ENCODE assay signal across 29 mouse cellular contexts in the genomic region with DNA sequence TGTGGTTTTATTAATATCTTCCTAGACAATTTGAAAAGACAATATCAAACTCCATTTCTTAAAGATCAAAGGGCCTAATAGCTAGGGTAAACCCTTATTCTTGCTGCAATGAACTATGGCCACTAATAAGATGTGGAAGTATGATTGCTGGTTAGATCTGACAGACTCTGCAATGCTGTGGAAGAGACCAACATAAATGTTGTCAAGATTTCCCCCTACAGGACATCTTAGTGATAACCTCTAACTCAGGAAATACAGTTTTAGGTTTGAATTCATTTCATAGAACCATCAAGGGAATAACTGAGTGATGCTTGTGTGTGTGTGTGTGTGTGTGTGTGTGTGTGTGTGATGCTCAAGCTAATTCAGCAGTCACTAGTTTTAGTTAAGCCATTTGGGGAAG. TPM values are rescaled to one million over a fixed set of nuclear protein-coding genes. Genes with fewer than 3 reads are reported as not detected.
DNase-seq lines count a peak whose midpoint lies in the region; ATAC-seq and TF ChIP-seq lines count a peak whose summit lies in the region.
"Had no signal": no experiment of that assay in that cellular context is flagged by ENCODE, and none has a peak within 500 bp of the region (broad histone marks: within the 10 kb centered on the region; RNA-seq: fewer than 3 reads in every experiment).

No protein-coding gene starts in this region.

- no peak overlapping the region for H3K27ac ChIP-seq in hindbrain, postnatal 0 days
- no peak overlapping the region for H3K27ac ChIP-seq in hindbrain, embryonic 13.5 days
- no peak overlapping the region for H3K27ac ChIP-seq in lung, postnatal 0 days (ENCODE audit: low read length)
- no peak overlapping the region for H3K27ac ChIP-seq in MEL (ENCODE audit: control insufficient read depth, low read depth, low read length)
- H3K27ac ChIP-seq in stomach, postnatal 0 days (replicated peaks), result no peak overlapping the region
- H3K27ac ChIP-seq: forebrain, embryonic 15.5 days; hindbrain, embryonic 14.5 days; limb, embryonic 12.5 days; liver, embryonic 13.5 days had no signal

- no peak overlapping the region for H3K4me2 ChIP-seq in hindbrain, postnatal 0 days (ENCODE audit: low read depth, low read length)
- H3K4me2 ChIP-seq in hindbrain, embryonic 13.5 days, result no peak overlapping the region
- H3K4me2 ChIP-seq in lung, postnatal 0 days (replicated peaks; ENCODE audit: low read depth, low read length), result no peak overlapping the region
- H3K4me2 ChIP-seq in stomach, postnatal 0 days (replicated peaks; ENCODE audit: low read depth), result no peak overlapping the region
- H3K4me2 ChIP-seq: forebrain, embryonic 15.5 days; hindbrain, embryonic 14.5 days; limb, embryonic 12.5 days; liver, embryonic 13.5 days had no signal

- H3K9ac ChIP-seq in hindbrain, postnatal 0 days (replicated peaks; ENCODE audit: low read length), result no peak overlapping the region
- no peak overlapping the region for H3K9ac ChIP-seq in hindbrain, embryonic 13.5 days
- no peak overlapping the region for H3K9ac ChIP-seq in lung, postnatal 0 days (replicated peaks; ENCODE audit: low read depth)
- no peak overlapping the region for H3K9ac ChIP-seq in MEL (ENCODE audit: control insufficient read depth, low read depth, low read length, poor library complexity, severe bottlenecking)
- H3K9ac ChIP-seq in stomach, postnatal 0 days (ENCODE audit: low read length), result no peak overlapping the region
- H3K9ac ChIP-seq: forebrain, embryonic 15.5 days; hindbrain, embryonic 14.5 days; limb, embryonic 12.5 days; liver, embryonic 13.5 days had no signal

- no peak for TF ChIP-seq POLR2A in MEL (IDR thresholded peaks at IDR 0.05; ENCODE audit: control insufficient read depth in 1 of 2, insufficient read depth in 1 of 2, low read depth in 1 of 2, low read length in 2 of 2, poor library complexity in 1 of 2)

- peak; percentile 10 for DNase-seq in hindbrain, postnatal 0 days (ENCODE audit: low spot score)
- DNase-seq in lung, postnatal 0 days (ENCODE audit: low spot score), result peak; percentile 11
- DNase-seq in lung, postnatal 10 days, result no peak
- DNase-seq in MEL (ENCODE audit: low read depth, low spot score), result peak; percentile 4
- no peak for DNase-seq in stomach, postnatal 0 days (ENCODE audit: low spot score)
- DNase-seq in adrenal gland, adult (ENCODE audit: inconsistent age in 2 of 2, low spot score in 1 of 2), result no peak
- DNase-seq: cerebellum, adult 9-10 months; gastrocnemius, postnatal 36 days; kidney, adult 11 months; kidney, postnatal 14 days; liver, embryonic 13.5 days; right cerebral cortex, postnatal 4 days; thymus, postnatal 14 days had no signal

- no peaks in the 10 kb centered on the region for H3K79me2 ChIP-seq in MEL (ENCODE audit: control insufficient read depth, insufficient read depth, low read length, poor library complexity)

- no peaks in the 10 kb centered on the region for H3K27me3 ChIP-seq in hindbrain, postnatal 0 days (ENCODE audit: insufficient read depth, low read length)
- no peaks in the 10 kb centered on the region for H3K27me3 ChIP-seq in hindbrain, embryonic 13.5 days
- H3K27me3 ChIP-seq in lung, postnatal 0 days (replicated peaks; ENCODE audit: insufficient read depth, low read length), result no peaks in the 10 kb centered on the region
- no peaks in the 10 kb centered on the region for H3K27me3 ChIP-seq in MEL (ENCODE audit: control insufficient read depth in 1 of 2, insufficient read depth in 2 of 2, low read length in 2 of 2)
- no peaks in the 10 kb centered on the region for H3K27me3 ChIP-seq in stomach, postnatal 0 days (ENCODE audit: control insufficient read depth, insufficient read depth, low read length)
- H3K27me3 ChIP-seq: forebrain, embryonic 15.5 days; limb, embryonic 12.5 days; liver, embryonic 13.5 days had no signal

- H3K36me3 ChIP-seq in hindbrain, postnatal 0 days (ENCODE audit: insufficient read depth, low read length), result no peaks in the 10 kb centered on the region
- no peaks in the 10 kb centered on the region for H3K36me3 ChIP-seq in hindbrain, embryonic 13.5 days
- H3K36me3 ChIP-seq in lung, postnatal 0 days (ENCODE audit: insufficient read depth, low read length), result no peaks in the 10 kb centered on the region
- no peaks in the 10 kb centered on the region for H3K36me3 ChIP-seq in MEL (ENCODE audit: control insufficient read depth in 1 of 2, insufficient read depth in 2 of 2, low read length in 2 of 2)
- no peaks in the 10 kb centered on the region for H3K36me3 ChIP-seq in stomach, postnatal 0 days (ENCODE audit: control insufficient read depth, insufficient read depth, low read length)
- H3K36me3 ChIP-seq: forebrain, embryonic 15.5 days; G1E; limb, embryonic 12.5 days; liver, embryonic 13.5 days had no signal

- no peak; the same call in none of the 2 replicates for TF ChIP-seq RAD21 in MEL (IDR thresholded peaks at IDR 0.05; ENCODE audit: low read depth, low read length)

- no peaks in the 10 kb centered on the region for H3K9me3 ChIP-seq in hindbrain, postnatal 0 days (ENCODE audit: low read length)
- H3K9me3 ChIP-seq in hindbrain, embryonic 13.5 days, result no peaks in the 10 kb centered on the region
- H3K9me3 ChIP-seq in lung, postnatal 0 days (ENCODE audit: low read length), result no peaks in the 10 kb centered on the region
- no peaks in the 10 kb centered on the region for H3K9me3 ChIP-seq in MEL (replicated peaks; ENCODE audit: insufficient read depth, low read length)
- H3K9me3 ChIP-seq in stomach, postnatal 0 days (ENCODE audit: control insufficient read depth, low read length), result no peaks in the 10 kb centered on the region
- H3K9me3 ChIP-seq: forebrain, embryonic 15.5 days; G1E; limb, embryonic 12.5 days; liver, embryonic 13.5 days; megakaryocyte, embryonic 14.5 days had no signal

- H3K4me3 ChIP-seq in hindbrain, postnatal 0 days (ENCODE audit: low read length), result no peak overlapping the region
- no peak overlapping the region for H3K4me3 ChIP-seq in hindbrain, embryonic 13.5 days
- no peak overlapping the region for H3K4me3 ChIP-seq in lung, postnatal 0 days (ENCODE audit: low read depth, low read length)
- H3K4me3 ChIP-seq in MEL (ENCODE audit: control insufficient read depth in 1 of 2, insufficient read depth in 1 of 2, low read depth in 2 of 2, low read length in 2 of 2), result no peak overlapping the region
- no peak overlapping the region for H3K4me3 ChIP-seq in stomach, postnatal 0 days (ENCODE audit: low read depth, low read length)
- H3K4me3 ChIP-seq: forebrain, embryonic 15.5 days; limb, embryonic 12.5 days; liver, embryonic 13.5 days; megakaryocyte, embryonic 14.5 days had no signal

- peak; percentile 43 for TF ChIP-seq CTCF in hindbrain, postnatal 0 days (IDR thresholded peaks at IDR 0.05; ENCODE audit: low read depth)
- peak; percentile 34 for TF ChIP-seq CTCF in lung, postnatal 0 days (IDR thresholded peaks at IDR 0.05)
- TF ChIP-seq CTCF in MEL (IDR thresholded peaks at IDR 0.05 in 2 of 3, conservative IDR thresholded peaks at IDR 0.05 in 1 of 3; ENCODE audit: control insufficient read depth in 1 of 3, insufficient read depth in 1 of 3, low read depth in 2 of 3, low read length in 3 of 3, poor library complexity in 1 of 3, severe bottlenecking in 1 of 3), result no peak; a peak in 1 of 6 replicates
- peak; percentile 27 for TF ChIP-seq CTCF in stomach, postnatal 0 days (IDR thresholded peaks at IDR 0.05; ENCODE audit: low read depth)

- no peak for ATAC-seq in hindbrain, postnatal 0 days
- no peak for ATAC-seq in hindbrain, embryonic 13.5 days (ENCODE audit: low FRiP score)
- ATAC-seq in lung, postnatal 0 days, result no peak
- ATAC-seq in stomach, postnatal 0 days (ENCODE audit: low FRiP score, low TSS enrichment), result no peak
- ATAC-seq: CD4-positive, CD25-positive, alpha-beta regulatory T cell, adult 4 months; forebrain, embryonic 15.5 days had no signal

- H3K4me1 ChIP-seq in hindbrain, postnatal 0 days (ENCODE audit: insufficient read depth, low read length), result no peaks in the 10 kb centered on the region
- no peaks in the 10 kb centered on the region for H3K4me1 ChIP-seq in hindbrain, embryonic 13.5 days (replicated peaks)
- H3K4me1 ChIP-seq in lung, postnatal 0 days (ENCODE audit: insufficient read depth, low read depth, low read length), result no peaks in the 10 kb centered on the region
- no peaks in the 10 kb centered on the region for H3K4me1 ChIP-seq in MEL (ENCODE audit: control insufficient read depth in 1 of 2, insufficient read depth in 2 of 2, low read length in 2 of 2)
- no peaks in the 10 kb centered on the region for H3K4me1 ChIP-seq in stomach, postnatal 0 days (replicated peaks; ENCODE audit: control insufficient read depth, insufficient read depth)
- H3K4me1 ChIP-seq: forebrain, embryonic 15.5 days; limb, embryonic 12.5 days; liver, embryonic 13.5 days; megakaryocyte, embryonic 14.5 days had no signal

- no peak for TF ChIP-seq EP300 in lung, postnatal 0 days (IDR thresholded peaks at IDR 0.05)
- no peak for TF ChIP-seq EP300 in MEL (IDR thresholded peaks at IDR 0.05; ENCODE audit: low read depth in 1 of 2, low read length in 2 of 2)
- TF ChIP-seq EP300 in stomach, postnatal 0 days (optimal IDR thresholded peaks at IDR 0.05), result no peak

TF ChIP-seq in MEL, 35 proteins besides CTCF, POLR2A, EP300 and RAD21 (continues in another document):
- TF ChIP-seq SMC3 (IDR thresholded peaks at IDR 0.05; ENCODE audit: low read depth, low read length) (no peak), POLR2AphosphoS2 (IDR thresholded peaks at IDR 0.05; ENCODE audit: low read length) (no peak), JUND (IDR thresholded peaks at IDR 0.05; ENCODE audit: low read depth, low read length) (no peak), ZMIZ1 (IDR thresholded peaks at IDR 0.05; ENCODE audit: low read depth, low read length) (no peak), ZKSCAN1 (IDR thresholded peaks at IDR 0.05; ENCODE audit: low read depth, low read length) (no peak), TCF12 (IDR thresholded peaks at IDR 0.05; ENCODE audit: low read depth, low read length) (no peak), ZC3H11A (IDR thresholded peaks at IDR 0.05; ENCODE audit: low read depth, low read length) (no peak), RCOR1 (IDR thresholded peaks at IDR 0.05; ENCODE audit: low read depth, low read length) (no peak), NRF1 (IDR thresholded peaks at IDR 0.05; ENCODE audit: insufficient read depth, low read depth, low read length, poor library complexity, severe bottlenecking) (no peak), KAT2A (conservative IDR thresholded peaks at IDR 0.05; ENCODE audit: low read depth, low read length) (no peak), MAFK (IDR thresholded peaks at IDR 0.05; ENCODE audit: borderline replicate concordance, low read depth, low read length) (no peak)

RNA-seq across cellular contexts. Expression of a gene that starts 35.0 kb away (rescaled TPM):
- total RNA-seq in hindbrain, postnatal 0 days (2014; rRNA removed), result not detected in 2 replicates
- not detected in 2 replicates for polyA plus RNA-seq in hindbrain, postnatal 0 days (2015; fragmentation: Nextera tagmentation; extraction: Ambion mirVana)
- not detected in 2 replicates for polyA plus RNA-seq in hindbrain, embryonic 13.5 days (2015; fragmentation: Nextera tagmentation; extraction: Ambion mirVana)
- polyA plus RNA-seq in lung, postnatal 0 days (2015; fragmentation: Nextera tagmentation; extraction: Ambion mirVana), result not detected in 2 replicates
- not detected in 2 replicates for total RNA-seq in MEL (2012; rRNA removed)
- not detected for polyA plus RNA-seq in MEL (2012; ENCODE audit: insufficient read depth in 1 of 2, insufficient read length in 2 of 2, low read depth in 1 of 2, low replicate concordance in 2 of 2, missing spikeins in 1 of 2)
- polyA plus RNA-seq in stomach, postnatal 0 days (2015; fragmentation: Nextera tagmentation; extraction: Ambion mirVana), result 0.04 and 0.08 TPM in 2 replicates
- total RNA-seq: adrenal gland, adult 18-20 months; adrenal gland, postnatal 4 days; G1E; gastrocnemius, postnatal 36 days; layer of hippocampus, adult 8-10 months; left cerebral cortex, postnatal 10 days had no signal
- polyA plus RNA-seq: CD4-positive, CD25-positive, alpha-beta regulatory T cell, adult 4 months; cortical plate, adult 2 months; embryonic facial prominence, embryonic 11.5 days; forebrain, embryonic 15.5 days; G1E; heart, embryonic 16.5 days; hindbrain, embryonic 14.5 days; limb, embryonic 12.5 days; liver, embryonic 13.5 days; lung, embryonic 16.5 days; neural tube, embryonic 11.5 days had no signal

Comparison
In these comparisons a context has a peak if more than half of its experiments do, and no peak if none do; other contexts are left out.
1. DNase-seq: peak in hindbrain, postnatal 0 days (single experiment), lung, postnatal 0 days (single experiment) and MEL (single experiment); none in lung, postnatal 10 days (single experiment), stomach, postnatal 0 days (single experiment) and adrenal gland, adult (0 of 2).
2. CTCF ChIP-seq: peak in hindbrain, postnatal 0 days (single experiment), lung, postnatal 0 days (single experiment) and stomach, postnatal 0 days (single experiment); none in MEL (0 of 3).